Mouse (Mus musculus) embryonic facial prominence, embryonic 14.5 days (tissue): Measurements from ENCODE around the gene Izumo1r. TPM values are rescaled to one million over a fixed set of nuclear protein-coding genes. Genes with fewer than 3 reads are reported as not detected.

Source experiments
- ATAC-seq: fragments of 200-750 bp; cut with Nextera tagmentation; 2 replicates; pipeline ENCODE4 v1.8.0; 2017; ENCODE audit warnings: low read depth, moderate number of reproducible peaks, moderate TSS enrichment
- DNase-seq: peaks from one replicate; pipeline ENCODE4 v3.0.0-alpha.2; 2015; ENCODE audit warnings: low spot score
- H3K27ac ChIP-seq: fragments of 300-500 bp; sonication (generic); replicated peaks from 2 replicates; pipeline ENCODE4 v1.5.1; 2014; ENCODE audit warnings: low read depth, mild to moderate bottlenecking, low read length, moderate library complexity
- H3K27me3 ChIP-seq: fragments of 300-500 bp; sonication (generic); replicated peaks from 2 replicates; pipeline ENCODE4 v1.6.1; 2014; ENCODE audit warnings: low read length; ENCODE audit not compliant: control insufficient read depth, insufficient read depth
- H3K36me3 ChIP-seq: fragments of 300-500 bp; sonication (generic); 2 replicates; pipeline ENCODE4 v1.6.1; 2014; ENCODE audit warnings: low read length, mixed read lengths; ENCODE audit not compliant: control insufficient read depth, insufficient read depth
- H3K4me1 ChIP-seq: fragments of 300-500 bp; sonication (generic); 2 replicates; pipeline ENCODE4 v1.6.1; 2014; ENCODE audit warnings: antibody characterized with exemption, low read length; ENCODE audit not compliant: control insufficient read depth, insufficient read depth
- H3K4me2 ChIP-seq: fragments of 300-500 bp; sonication (generic); 2 replicates; pipeline ENCODE4 v1.6.1; 2014; ENCODE audit warnings: low read depth, mild to moderate bottlenecking, low read length, moderate library complexity, mixed read lengths
- H3K4me3 ChIP-seq: fragments of 300-500 bp; sonication (generic); 2 replicates; pipeline ENCODE4 v1.5.1; 2014; ENCODE audit warnings: low read depth, mild to moderate bottlenecking, low read length
- H3K9ac ChIP-seq: fragments of 300-500 bp; sonication (generic); 2 replicates; pipeline ENCODE4 v1.6.1; 2014; ENCODE audit warnings: low read depth, mild to moderate bottlenecking, low read length, moderate library complexity, mixed read lengths
- H3K9me3 ChIP-seq: fragments of 300-500 bp; sonication (generic); 2 replicates; pipeline ENCODE4 v1.6.1; 2016; ENCODE audit warnings: low read length; ENCODE audit not compliant: control insufficient read depth
- WGBS: fragments of 180-500 bp; shearing (Covaris S2); extraction: QIAGEN DNeasy Blood & Tissue Kit; methylation state at CpG from one replicate; pipeline ENCODE4 v1.1.7; 2014; 5-methylcytosine and 5-hydroxymethylcytosine counted together
- polyA plus RNA-seq: library from polyadenylated mRNA; unstranded; fragments of >200 nt; fragmentation: Nextera tagmentation; extraction: Ambion mirVana; gene quantifications from 2 replicates; pipeline ENCODE4 v1.2.1, GENCODE M21; 2014

The Izumo1r gene
- polyA plus RNA-seq, 1 experiment from 2014 or later: 0.51 TPM

DNA sequence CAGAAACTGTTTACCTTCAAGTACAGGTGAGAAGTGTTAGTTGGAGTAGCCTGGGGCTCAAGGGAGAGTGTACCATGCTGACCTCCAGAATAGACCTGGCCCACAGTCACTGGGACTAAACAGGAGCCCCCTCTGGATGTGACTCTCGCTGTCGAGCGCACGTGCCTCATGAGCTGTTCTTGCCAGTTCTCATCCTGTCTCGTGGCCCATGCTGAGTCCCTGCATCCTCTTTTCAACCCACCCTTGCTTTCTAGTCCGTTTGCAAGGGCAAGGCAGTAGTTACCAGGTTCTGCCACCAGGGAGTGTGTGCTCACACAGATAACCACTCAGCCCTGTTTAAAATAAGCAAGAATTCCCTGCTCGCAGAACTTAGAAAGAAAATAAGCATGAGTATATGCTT, 36.8 kb downstream of the Izumo1r start:
- Histone ChIP-seq H3K4me3 (no peak overlapping the region), H3K9me3 (no peaks in the 10 kb centered on the region), H3K27ac (no peak overlapping the region), H3K9ac (no peak overlapping the region), H3K27me3 (peaks cover 3% of the 10 kb centered on the region; the same call in 1 of the 2 replicates), H3K36me3 (no peaks in the 10 kb centered on the region), H3K4me1 (no peaks in the 10 kb centered on the region), H3K4me2 (no peak overlapping the region)
- ATAC-seq: peak; percentile 44; the same call in 1 of the 2 replicates
- DNase-seq: peak; percentile 55
- WGBS: 26% methylated on average over 7 of the region's 7 CpGs

DNA sequence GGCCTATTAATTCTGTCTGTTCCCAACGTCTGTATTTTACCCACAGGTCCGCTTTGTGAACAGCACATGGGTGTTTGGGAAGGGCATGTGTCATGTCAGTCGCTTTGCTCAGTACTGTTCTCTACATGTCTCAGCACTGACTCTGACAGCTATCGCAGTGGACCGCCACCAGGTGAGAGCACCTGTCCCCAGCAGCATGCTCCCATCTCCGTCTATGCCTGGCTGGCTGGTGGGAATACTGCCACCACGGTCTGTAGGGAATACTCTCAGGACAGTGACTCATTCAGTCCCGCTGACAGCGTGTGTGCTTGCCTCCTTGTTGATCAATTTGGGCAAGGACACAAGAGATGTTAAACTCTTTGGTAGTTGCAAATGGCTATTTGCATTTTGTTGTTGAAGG, 39.0 kb downstream of the Izumo1r start:
- Histone ChIP-seq H3K9me3 (no peaks in the 10 kb centered on the region), H3K4me3 (no peak overlapping the region), H3K4me2 (no peak overlapping the region), H3K4me1 (peaks cover 5% of the 10 kb centered on the region), H3K36me3 (no peaks in the 10 kb centered on the region), H3K27me3 (peaks cover 20% of the 10 kb centered on the region), H3K27ac (no peak overlapping the region), H3K9ac (no peak overlapping the region)
- 77% methylated on average over 9 of the region's 9 CpGs for WGBS
- DNase-seq (no peak), ATAC-seq (no peak)

DNA sequence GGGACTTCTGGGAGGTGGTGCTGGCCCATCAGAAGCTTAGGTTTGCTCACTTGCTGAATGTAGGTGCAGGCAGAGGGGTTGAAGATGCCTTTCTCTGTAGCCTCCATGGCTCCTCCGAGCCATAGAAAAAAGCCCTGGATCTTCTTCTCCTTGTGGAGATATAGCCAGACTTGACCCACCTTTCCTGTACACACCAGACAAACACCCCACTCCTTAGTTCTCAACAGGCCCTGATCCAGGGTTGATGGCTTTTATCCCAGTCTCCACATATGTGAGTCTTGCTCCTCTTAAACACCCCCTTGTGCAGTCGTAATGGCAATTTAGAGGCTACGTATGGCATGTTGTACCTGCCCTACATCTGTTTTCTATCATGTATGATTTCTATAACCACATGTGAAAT, 40.6 kb downstream of the Izumo1r start:
- H3K9me3 ChIP-seq: no peaks in the 10 kb centered on the region
- DNase-seq (no peak), ATAC-seq (no peak)
- no peak overlapping the region for H3K4me3 ChIP-seq
- no peak overlapping the region for H3K4me2 ChIP-seq
- WGBS: 50% methylated on average over 3 of the region's 3 CpGs
- no peak overlapping the region for H3K9ac ChIP-seq
- peaks cover 5% of the 10 kb centered on the region for H3K4me1 ChIP-seq
- no peak overlapping the region for H3K27ac ChIP-seq
- H3K27me3 ChIP-seq: peaks cover 36% of the 10 kb centered on the region
- H3K36me3 ChIP-seq: no peaks in the 10 kb centered on the region

DNA sequence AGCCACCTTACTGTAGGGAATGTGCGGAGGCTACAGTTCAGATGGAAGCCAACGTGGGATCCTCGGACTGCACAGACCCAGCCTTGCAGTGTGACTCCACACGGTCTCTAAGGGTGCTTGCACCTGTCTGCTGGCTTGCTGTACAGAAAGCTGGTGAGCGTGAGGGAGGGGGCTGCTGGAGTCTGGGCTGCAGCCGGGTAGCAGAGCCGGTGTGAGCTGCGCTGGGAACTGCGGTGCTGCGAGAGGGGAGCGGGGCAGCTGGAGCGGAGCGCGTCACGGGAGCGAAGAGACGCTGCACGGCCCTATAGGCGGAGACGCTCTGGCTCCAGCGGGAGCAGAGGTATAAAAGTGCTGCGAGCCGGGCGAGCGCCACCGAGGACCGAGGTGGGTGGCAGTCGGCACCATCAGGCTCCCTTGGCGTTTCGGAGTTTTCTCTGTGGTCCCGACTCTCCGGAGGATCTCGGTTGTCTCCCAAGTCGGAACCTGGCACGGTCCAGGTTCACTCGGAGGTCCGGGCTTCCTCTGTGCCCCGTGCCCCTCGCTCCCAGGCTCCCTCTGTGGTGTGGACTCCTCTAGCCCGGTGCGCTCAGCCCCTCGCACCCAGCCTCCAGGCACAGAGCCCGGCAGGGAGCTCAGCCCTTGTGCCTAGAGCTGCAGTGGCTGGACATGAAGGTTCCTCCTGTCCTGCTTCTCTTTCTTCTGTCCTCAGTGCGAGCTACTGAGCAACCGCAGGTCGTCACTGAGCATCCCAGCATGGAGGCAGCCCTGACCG, 43.7 kb downstream of the Izumo1r start, which contains the start of gene Gpr83:
Gpr83 (plus strand) TSS at position 343 of the 772 bp plus-strand sequence.
- Histone ChIP-seq H3K4me2 (peak within 1 kb of the TSS; percentile 77), H3K27ac (no peak within 1 kb of the TSS), H3K9me3 (no peaks in the 10 kb centered on the region), H3K27me3 (peaks cover 40% of the 10 kb centered on the region), H3K9ac (peak within 1 kb of the TSS; percentile 58), H3K36me3 (no peaks in the 10 kb centered on the region), H3K4me1 (peaks cover 5% of the 10 kb centered on the region), H3K4me3 (peak within 1 kb of the TSS; percentile 39)
- ATAC-seq (peak; percentile 94), DNase-seq (peak; percentile 64)
- 2% methylated on average over 39 of the region's 47 CpGs for WGBS

DNA sequence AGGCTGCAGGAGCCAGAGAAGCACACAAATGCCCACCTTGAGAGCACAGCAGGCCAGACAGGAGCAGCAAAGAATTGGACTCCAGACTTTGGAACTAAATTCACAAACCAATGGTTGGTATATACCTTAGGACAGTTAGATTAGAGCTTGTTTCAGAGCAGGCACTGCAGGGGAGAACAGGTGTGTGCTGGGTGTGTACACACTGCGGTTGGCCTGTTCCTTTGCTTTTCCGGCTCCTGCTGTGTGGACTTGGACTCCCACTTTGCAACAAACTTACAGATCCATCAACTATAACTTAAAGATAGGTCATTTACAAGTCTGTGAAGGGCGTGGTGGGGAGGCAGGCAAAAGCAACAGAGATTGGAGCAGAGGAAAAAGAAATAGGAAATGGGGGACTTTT, 45.0 kb downstream of the Izumo1r start:
- Histone ChIP-seq H3K27ac (no peak overlapping the region), H3K4me1 (peaks cover 5% of the 10 kb centered on the region), H3K36me3 (no peaks in the 10 kb centered on the region), H3K4me3 (no peak overlapping the region), H3K4me2 (no peak overlapping the region), H3K9ac (no peak overlapping the region), H3K9me3 (no peaks in the 10 kb centered on the region), H3K27me3 (peaks cover 40% of the 10 kb centered on the region)
- DNase-seq (no peak), ATAC-seq (no peak)
- 66% methylated on average over 3 of the region's 3 CpGs for WGBS

DNA sequence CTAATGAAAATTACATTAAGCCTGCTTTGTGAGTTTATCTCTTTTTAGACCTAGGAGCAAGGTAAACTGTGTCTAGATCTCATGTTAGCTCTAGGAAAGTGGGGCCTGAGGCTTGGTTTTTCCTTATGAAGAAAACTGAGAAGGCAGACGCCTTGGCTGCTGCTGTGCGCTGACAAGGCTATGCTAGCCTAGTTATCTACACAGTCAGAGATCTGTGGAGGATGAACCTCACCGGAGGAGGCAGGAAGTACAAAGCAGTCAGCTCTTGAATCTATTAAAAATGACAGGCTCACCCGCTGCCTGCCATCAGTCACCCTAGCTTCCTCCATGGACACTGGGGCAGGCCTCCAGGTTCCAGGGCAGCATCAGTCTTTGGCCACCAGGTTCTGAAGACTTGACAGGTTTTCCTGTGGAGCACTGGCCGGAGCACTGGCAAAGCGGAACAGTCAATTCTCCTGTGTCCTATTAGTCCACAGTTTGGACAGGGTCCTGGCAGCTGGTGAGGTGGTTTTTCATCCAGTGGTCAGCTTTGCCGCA, 45.5 kb downstream of the Izumo1r start:
- WGBS: 72% methylated on average over 7 of the region's 7 CpGs
- ATAC-seq (no peak), DNase-seq (no peak)
- Histone ChIP-seq H3K4me1 (peaks cover 5% of the 10 kb centered on the region), H3K4me2 (no peak overlapping the region), H3K9ac (no peak overlapping the region), H3K36me3 (no peaks in the 10 kb centered on the region), H3K27me3 (peaks cover 40% of the 10 kb centered on the region), H3K4me3 (no peak overlapping the region), H3K27ac (no peak overlapping the region), H3K9me3 (no peaks in the 10 kb centered on the region)

DNA sequence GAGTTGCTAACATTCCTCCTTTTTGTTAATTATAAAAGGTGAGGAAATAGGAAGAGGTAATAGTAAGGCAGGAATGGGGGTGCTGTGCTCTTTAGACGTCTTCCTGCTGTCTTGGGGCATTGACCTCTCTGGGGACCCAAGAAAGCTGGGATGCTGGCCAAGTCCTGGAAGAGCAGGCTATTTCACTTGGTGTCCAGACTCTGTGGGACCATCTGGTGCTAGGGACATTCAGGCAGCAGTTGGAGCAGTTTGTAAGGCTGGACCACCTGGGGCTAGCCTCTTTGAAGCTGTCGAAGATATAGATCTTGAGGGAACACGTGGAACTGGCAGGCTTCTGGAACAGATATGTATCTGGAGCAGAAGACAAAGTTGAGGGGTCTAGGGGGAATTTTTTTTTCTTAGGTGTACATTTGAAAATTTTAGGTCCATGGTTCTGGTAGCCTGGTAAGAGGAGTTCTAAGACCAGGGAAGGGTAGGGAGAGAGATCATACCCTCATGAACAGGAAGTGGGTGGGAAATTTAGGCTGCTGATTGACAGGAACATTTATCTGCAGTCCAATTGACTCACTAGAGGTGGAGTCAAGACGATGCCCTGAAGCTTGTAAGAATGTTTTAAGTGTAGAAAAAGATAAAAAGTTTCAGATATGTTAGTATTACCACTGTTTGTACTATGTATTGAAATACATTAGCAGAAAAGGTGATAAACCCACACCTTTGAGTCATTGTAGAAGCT, 46.7 kb downstream of the Izumo1r start:
- Histone ChIP-seq H3K36me3 (no peaks in the 10 kb centered on the region), H3K27ac (no peak overlapping the region), H3K27me3 (peaks cover 38% of the 10 kb centered on the region), H3K4me2 (no peak overlapping the region), H3K9ac (no peak overlapping the region), H3K9me3 (no peaks in the 10 kb centered on the region), H3K4me3 (no peak overlapping the region), H3K4me1 (peaks cover 5% of the 10 kb centered on the region)
- DNase-seq (no peak), ATAC-seq (no peak)
- 49% methylated on average over 4 of the region's 4 CpGs for WGBS

DNA sequence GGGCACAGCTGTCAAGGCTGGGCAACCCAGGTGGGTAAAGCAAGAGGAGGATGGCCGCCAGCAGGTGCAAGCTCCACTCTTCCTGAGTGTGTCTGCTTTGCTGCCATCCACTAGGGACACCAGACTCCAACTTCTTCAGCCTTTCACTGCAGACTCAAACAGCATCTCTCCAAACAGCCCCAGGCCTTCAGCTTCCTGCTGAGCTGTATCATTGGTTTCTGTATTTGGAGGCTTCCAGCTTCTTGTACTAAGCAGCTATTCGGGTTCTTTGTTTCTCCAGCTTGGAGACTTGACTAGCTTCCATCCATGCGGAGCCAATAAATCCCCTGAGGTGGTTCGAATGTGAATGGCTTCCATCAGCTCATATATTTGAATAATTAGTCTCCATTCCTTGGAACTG, 49.2 kb downstream of the Izumo1r start:
- no peak for DNase-seq
- Histone ChIP-seq H3K27me3 (peaks cover 18% of the 10 kb centered on the region), H3K9me3 (no peaks in the 10 kb centered on the region), H3K9ac (no peak overlapping the region), H3K27ac (no peak overlapping the region), H3K4me2 (no peak overlapping the region), H3K4me1 (no peaks in the 10 kb centered on the region), H3K4me3 (no peak overlapping the region), H3K36me3 (no peaks in the 10 kb centered on the region)
- WGBS: 50% methylated on average over 3 of the region's 4 CpGs
- no peak for ATAC-seq
